Mouse (Mus musculus): Measurements from ENCODE around the gene Cped1. TPM values are rescaled to one million over a fixed set of nuclear protein-coding genes. Genes with fewer than 3 reads are reported as not detected.

Cped1 gene
- total and polyA plus RNA-seq, 3 experiments = 6.9 to 23.3 (median 23.0) TPM

DNA sequence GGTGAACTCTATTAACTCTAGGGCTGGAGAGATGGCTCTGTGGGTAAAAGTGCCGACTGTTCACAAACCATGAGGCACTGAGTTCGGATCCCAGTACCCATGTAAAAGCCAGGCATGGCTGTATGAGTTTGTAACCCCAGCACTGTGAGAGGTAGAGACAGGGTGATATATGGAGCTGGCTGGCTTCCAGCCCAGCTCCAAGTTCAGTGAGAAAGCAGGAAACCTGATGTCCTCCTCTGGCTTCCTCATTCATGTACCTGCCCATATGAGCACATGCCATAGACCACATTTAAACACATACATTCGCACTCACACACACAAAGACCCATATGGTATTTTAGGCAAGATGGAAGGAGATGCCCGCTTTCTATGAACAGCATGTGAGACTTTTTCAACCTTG is 296.7 kb downstream of the Cped1 start:
- Histone ChIP-seq H3K27me3 (ENCODE audit: control insufficient read depth, insufficient read depth, low read length) (no peaks in the 10 kb centered on the region), H3K9ac (ENCODE audit: low read depth, low read length) (no peak overlapping the region), H3K79me2 (replicated peaks; ENCODE audit: control insufficient read depth, insufficient read depth, low read length) (no peaks in the 10 kb centered on the region), H3K4me1 (ENCODE audit: control insufficient read depth, insufficient read depth, low read length) (no peaks in the 10 kb centered on the region), H3K4me3 (no peak overlapping the region), H3K36me3 (ENCODE audit: control insufficient read depth, insufficient read depth, low read length) (no peaks in the 10 kb centered on the region), H3K27ac (no peak overlapping the region)
- intact Hi-C loops (cut with DNase I) = no loop called here
- TF ChIP-seq CTCF (IDR thresholded peaks at IDR 0.05) (no peak), POLR2A (IDR thresholded peaks at IDR 0.05; ENCODE audit: insufficient read depth, low read depth, low read length) (no peak), EP300 (IDR thresholded peaks at IDR 0.05; ENCODE audit: insufficient read depth, low read depth, low read length) (no peak)
- DNase-seq = no peak
- WGBS = 89% methylated on average over 4 of the region's 4 CpGs

DNA sequence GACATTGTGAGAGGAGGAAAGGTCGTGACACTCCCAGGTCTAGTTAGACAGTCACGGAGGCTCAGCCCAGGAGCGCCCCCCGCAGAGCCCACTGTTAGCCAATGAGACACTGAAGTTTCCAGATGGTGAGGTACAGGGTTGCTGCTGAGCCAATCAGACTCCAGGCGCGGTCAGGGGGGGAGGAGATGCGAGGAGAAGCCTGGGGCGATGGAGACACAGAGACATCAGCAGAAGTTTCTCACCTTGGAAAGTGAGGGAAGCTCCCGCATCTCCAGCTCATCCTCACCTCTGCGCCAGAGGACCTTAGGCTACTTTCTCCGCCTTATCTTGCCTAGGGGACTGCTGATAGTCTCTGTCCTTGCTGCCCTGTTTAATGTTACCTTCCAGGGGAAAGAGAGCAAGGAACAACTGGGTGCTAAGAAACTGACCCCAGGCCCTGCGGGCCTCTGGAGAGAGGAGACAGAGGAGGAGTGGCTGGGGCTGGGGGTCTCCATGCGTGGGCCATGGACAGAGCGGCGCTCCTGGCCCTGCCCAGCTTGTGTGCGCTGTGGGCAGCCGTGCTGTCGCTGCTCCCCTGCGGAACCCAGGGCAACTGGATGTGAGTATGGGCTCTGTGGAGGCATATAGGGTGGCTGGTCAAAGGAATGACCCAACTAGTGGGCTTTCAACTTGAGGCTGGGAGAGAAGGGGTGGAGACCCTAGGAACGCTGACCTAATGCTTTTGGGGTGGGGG is 302.5 kb downstream of the Cped1 start, which contains the start of gene Wnt16:
Gene Wnt16 (plus strand): TSS at position 224 of the 733 bp plus-strand sequence.
- TF ChIP-seq POLR2A (IDR thresholded peaks at IDR 0.05; ENCODE audit: insufficient read depth, low read depth, low read length) (no peak), EP300 (IDR thresholded peaks at IDR 0.05; ENCODE audit: insufficient read depth, low read depth, low read length) (no peak), CTCF (IDR thresholded peaks at IDR 0.05) (no peak)
- Histone ChIP-seq H3K36me3 (ENCODE audit: control insufficient read depth, insufficient read depth, low read length) (no peaks in the 10 kb centered on the region), H3K4me1 (ENCODE audit: control insufficient read depth, insufficient read depth, low read length) (no peaks in the 10 kb centered on the region), H3K27ac (no peak within 1 kb of the TSS), H3K4me3 (peak within 1 kb of the TSS; percentile 4; the same call in 1 of the 2 replicates), H3K9ac (ENCODE audit: low read depth, low read length) (no peak within 1 kb of the TSS), H3K79me2 (replicated peaks; ENCODE audit: control insufficient read depth, insufficient read depth, low read length) (no peaks in the 10 kb centered on the region), H3K27me3 (ENCODE audit: control insufficient read depth, insufficient read depth, low read length) (peaks cover 14% of the 10 kb centered on the region)
- intact Hi-C loops (cut with DNase I) = no loop called here
- 9% methylated on average over 20 of the region's 20 CpGs for WGBS
- DNase-seq = no peak

DNA sequence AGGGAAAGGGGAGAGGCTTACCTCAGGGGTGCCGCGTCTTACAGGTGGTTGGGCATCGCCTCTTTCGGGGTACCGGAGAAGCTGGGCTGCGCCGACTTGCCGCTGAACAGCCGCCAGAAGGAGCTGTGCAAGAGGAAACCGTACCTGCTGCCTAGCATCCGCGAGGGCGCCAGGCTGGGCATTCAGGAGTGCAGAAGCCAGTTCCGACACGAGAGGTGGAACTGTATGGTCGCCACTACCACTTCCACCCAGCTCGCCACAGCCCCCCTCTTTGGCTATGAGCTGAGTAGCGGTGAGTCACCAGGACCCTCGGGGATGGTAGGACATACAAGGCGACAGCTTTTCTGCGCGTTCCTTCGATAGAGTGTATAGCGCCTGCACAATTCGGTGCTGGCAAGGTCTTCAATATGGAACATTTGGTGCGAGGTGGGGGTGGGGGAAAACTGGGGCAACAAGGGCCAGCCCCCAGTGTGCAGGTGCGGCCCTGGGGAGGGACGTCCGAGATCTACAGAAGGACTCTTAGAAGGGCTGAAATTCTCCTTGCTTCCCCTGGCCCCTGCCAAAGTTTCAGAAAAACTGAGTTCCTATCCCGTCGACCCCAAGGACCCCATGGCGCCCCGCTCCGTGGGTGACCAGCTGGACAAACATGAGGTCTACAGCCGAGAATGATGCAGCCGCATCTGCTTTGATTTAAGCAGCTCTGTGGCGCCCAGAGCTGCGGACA is 303.2 kb downstream of the Cped1 start:
- intact Hi-C loops (cut with DNase I) = no loop called here
- peaks cover 14% of the 10 kb centered on the region for H3K27me3 ChIP-seq (ENCODE audit: control insufficient read depth, insufficient read depth, low read length)
- H3K27ac ChIP-seq = no peak overlapping the region
- H3K9ac ChIP-seq (ENCODE audit: low read depth, low read length) = no peak overlapping the region
- TF ChIP-seq POLR2A (IDR thresholded peaks at IDR 0.05; ENCODE audit: insufficient read depth, low read depth, low read length) (no peak), EP300 (IDR thresholded peaks at IDR 0.05; ENCODE audit: insufficient read depth, low read depth, low read length) (no peak), CTCF (IDR thresholded peaks at IDR 0.05) (peak; percentile 22; the same call in 1 of the 2 replicates)
- no peaks in the 10 kb centered on the region for H3K36me3 ChIP-seq (ENCODE audit: control insufficient read depth, insufficient read depth, low read length)
- WGBS = 6% methylated on average over 38 of the region's 38 CpGs
- no peaks in the 10 kb centered on the region for H3K79me2 ChIP-seq (replicated peaks; ENCODE audit: control insufficient read depth, insufficient read depth, low read length)
- H3K4me3 ChIP-seq = peak overlapping the region; percentile 4; the same call in 1 of the 2 replicates
- peak in 1 of 2 experiments; percentile 27 for DNase-seq
- H3K4me1 ChIP-seq (ENCODE audit: control insufficient read depth, insufficient read depth, low read length) = no peaks in the 10 kb centered on the region

DNA sequence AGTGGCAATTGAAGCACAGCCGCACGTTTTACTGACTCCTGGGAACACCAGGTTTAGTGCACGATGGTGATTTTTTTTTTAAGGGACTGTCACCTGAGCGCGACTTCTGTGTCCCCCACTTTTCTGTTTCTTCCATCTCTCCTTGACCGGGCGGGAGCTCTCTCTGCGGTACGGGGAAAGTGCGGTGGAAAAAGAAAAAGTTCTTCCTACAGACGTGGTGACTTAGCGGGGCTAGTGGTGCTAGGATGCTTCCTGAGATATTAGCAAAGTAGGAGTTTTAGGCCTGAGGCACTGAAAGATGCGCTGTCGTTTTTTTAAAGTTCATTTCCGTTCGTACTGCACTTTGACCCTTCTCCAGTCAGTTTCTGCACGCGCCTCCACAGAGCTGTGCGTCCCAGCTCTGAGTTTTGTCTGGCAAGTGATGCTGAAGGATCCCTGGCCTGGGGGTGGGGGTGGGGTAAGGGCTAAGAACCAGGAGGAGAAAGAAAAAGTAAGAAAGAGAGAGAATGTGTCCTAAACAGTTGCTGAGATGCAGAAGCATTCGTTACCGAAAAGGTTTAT is 303.8 kb downstream of the Cped1 start:
- no peak overlapping the region for H3K27ac ChIP-seq
- no peak overlapping the region for H3K9ac ChIP-seq (ENCODE audit: low read depth, low read length)
- WGBS = 11% methylated on average over 21 of the region's 21 CpGs
- peaks cover 14% of the 10 kb centered on the region for H3K27me3 ChIP-seq (ENCODE audit: control insufficient read depth, insufficient read depth, low read length)
- no peaks in the 10 kb centered on the region for H3K36me3 ChIP-seq (ENCODE audit: control insufficient read depth, insufficient read depth, low read length)
- H3K4me1 ChIP-seq (ENCODE audit: control insufficient read depth, insufficient read depth, low read length) = no peaks in the 10 kb centered on the region
- TF ChIP-seq EP300 (IDR thresholded peaks at IDR 0.05; ENCODE audit: insufficient read depth, low read depth, low read length) (no peak), POLR2A (IDR thresholded peaks at IDR 0.05; ENCODE audit: insufficient read depth, low read depth, low read length) (no peak), CTCF (IDR thresholded peaks at IDR 0.05) (no peak)
- H3K79me2 ChIP-seq (replicated peaks; ENCODE audit: control insufficient read depth, insufficient read depth, low read length) = no peaks in the 10 kb centered on the region
- DNase-seq = no peak
- no peak overlapping the region for H3K4me3 ChIP-seq
- intact Hi-C loops (cut with DNase I) = no loop called here

DNA sequence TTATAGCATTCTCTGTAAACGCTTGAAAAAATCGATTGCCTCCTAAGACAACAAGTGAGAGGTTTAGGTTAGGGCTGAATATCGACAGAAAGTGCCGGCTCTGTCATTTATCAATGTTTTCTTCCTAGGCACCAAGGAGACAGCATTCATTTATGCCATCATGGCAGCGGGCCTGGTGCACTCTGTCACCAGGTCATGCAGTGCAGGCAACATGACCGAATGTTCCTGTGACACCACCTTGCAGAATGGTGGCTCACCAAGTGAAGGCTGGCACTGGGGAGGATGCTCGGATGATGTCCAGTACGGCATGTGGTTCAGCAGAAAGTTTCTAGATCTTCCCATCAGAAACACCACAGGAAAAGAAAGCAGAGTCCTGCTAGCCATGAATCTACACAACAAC is 305.1 kb downstream of the Cped1 start:
- H3K4me1 ChIP-seq (ENCODE audit: control insufficient read depth, insufficient read depth, low read length) = no peaks in the 10 kb centered on the region
- no peaks in the 10 kb centered on the region for H3K79me2 ChIP-seq (replicated peaks; ENCODE audit: control insufficient read depth, insufficient read depth, low read length)
- TF ChIP-seq CTCF (IDR thresholded peaks at IDR 0.05) = no peak
- TF ChIP-seq EP300 (IDR thresholded peaks at IDR 0.05; ENCODE audit: insufficient read depth, low read depth, low read length) = no peak
- TF ChIP-seq POLR2A (IDR thresholded peaks at IDR 0.05; ENCODE audit: insufficient read depth, low read depth, low read length) = no peak
- peaks cover 14% of the 10 kb centered on the region for H3K27me3 ChIP-seq (ENCODE audit: control insufficient read depth, insufficient read depth, low read length)
- no peak for DNase-seq
- 83% methylated on average over 8 of the region's 8 CpGs for WGBS
- no peak overlapping the region for H3K27ac ChIP-seq
- no peaks in the 10 kb centered on the region for H3K36me3 ChIP-seq (ENCODE audit: control insufficient read depth, insufficient read depth, low read length)
- no peak overlapping the region for H3K9ac ChIP-seq (ENCODE audit: low read depth, low read length)
- intact Hi-C loops (cut with DNase I) = no loop called here
- no peak overlapping the region for H3K4me3 ChIP-seq

Measured in heart, adult 2 months (tissue).